8 mouse cellular contexts compared by ENCODE assay signal in the genomic region with DNA sequence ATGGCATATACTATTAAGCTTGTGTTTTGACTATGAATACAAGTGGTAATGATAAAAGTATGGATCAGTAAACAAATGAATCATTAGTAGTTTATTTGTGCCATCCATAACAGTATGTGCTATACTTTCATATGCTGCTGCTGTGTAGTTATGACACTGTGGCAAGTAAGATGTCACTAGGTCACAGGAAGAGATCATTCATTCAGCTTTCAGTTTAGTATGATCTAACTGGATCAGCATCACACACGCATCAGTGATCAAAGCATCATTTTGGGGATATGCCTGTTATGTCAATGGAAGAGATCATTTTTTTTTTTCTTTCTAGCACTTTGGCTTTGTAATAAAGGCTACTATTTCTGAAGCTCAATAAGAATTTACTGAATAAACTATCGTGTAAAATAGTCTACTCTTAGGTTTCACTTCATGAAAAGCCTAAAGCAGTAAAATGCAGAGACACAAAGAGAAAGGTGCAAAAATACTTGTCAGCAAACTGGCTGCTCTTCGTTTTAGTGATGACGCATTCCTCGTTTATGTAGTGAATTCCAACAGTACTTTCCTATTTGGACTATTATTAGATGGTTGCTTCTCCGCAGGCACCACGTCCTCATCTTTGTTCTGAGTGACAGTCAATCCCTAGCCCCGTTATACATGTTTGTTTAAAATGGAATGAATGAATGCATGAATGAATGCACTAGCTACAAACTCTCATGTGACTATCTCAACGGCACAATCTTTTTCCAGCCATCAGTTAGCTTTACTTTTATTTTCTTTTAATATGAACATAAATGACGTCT. TPM values are rescaled to one million over a fixed set of nuclear protein-coding genes. Genes with fewer than 3 reads are reported as not detected.
DNase-seq lines count a peak whose midpoint lies in the region; ATAC-seq and TF ChIP-seq lines count a peak whose summit lies in the region.

No protein-coding gene starts in this region.

- H3K27me3 ChIP-seq in forebrain, embryonic 13.5 days = no peaks in the 10 kb centered on the region
- no peaks in the 10 kb centered on the region for H3K27me3 ChIP-seq in limb, embryonic 15.5 days
- no peaks in the 10 kb centered on the region for H3K27me3 ChIP-seq in stomach, embryonic 15.5 days (replicated peaks)
- no peaks in the 10 kb centered on the region for H3K27me3 ChIP-seq in thymus, adult 2 months (ENCODE audit: control insufficient read depth, insufficient read depth, low read length)

- H3K36me3 ChIP-seq in forebrain, embryonic 13.5 days (ENCODE audit: poor library complexity, severe bottlenecking) = peaks cover 4% of the 10 kb centered on the region; the same call in 1 of the 2 replicates
- 0 out of 2 replicates have a peak, but pooled peaks cover 2% of the 10 kb centered on the region for H3K36me3 ChIP-seq in limb, embryonic 15.5 days
- no peaks in the 10 kb centered on the region for H3K36me3 ChIP-seq in stomach, embryonic 15.5 days
- no peaks in the 10 kb centered on the region for H3K36me3 ChIP-seq in thymus, adult 2 months (ENCODE audit: control insufficient read depth, insufficient read depth, low read length)

- peak overlapping the region; percentile 98 for H3K4me3 ChIP-seq in left cerebral cortex, adult 2 months
- H3K4me3 ChIP-seq in forebrain, embryonic 13.5 days = peak overlapping the region; percentile 87
- peak overlapping the region; percentile 89 for H3K4me3 ChIP-seq in limb, embryonic 15.5 days
- H3K4me3 ChIP-seq in stomach, embryonic 15.5 days (replicated peaks) = peak overlapping the region; percentile 93
- no peak overlapping the region for H3K4me3 ChIP-seq in thymus, adult 2 months (ENCODE audit: control insufficient read depth, insufficient read depth, low read length)

- H3K9me3 ChIP-seq in forebrain, embryonic 13.5 days (replicated peaks) = no peaks in the 10 kb centered on the region
- H3K9me3 ChIP-seq in limb, embryonic 15.5 days = no peaks in the 10 kb centered on the region
- no peaks in the 10 kb centered on the region for H3K9me3 ChIP-seq in stomach, embryonic 15.5 days

- ATAC-seq in forebrain, embryonic 13.5 days = no peak
- ATAC-seq in limb, embryonic 15.5 days (ENCODE audit: insufficient number of reproducible peaks, low FRiP score, low TSS enrichment, low read depth) = no peak
- ATAC-seq in stomach, embryonic 15.5 days (ENCODE audit: insufficient read depth, low FRiP score, low read depth) = no peak

- peak overlapping the region; percentile 96 for H3K27ac ChIP-seq in left cerebral cortex, adult 2 months
- H3K27ac ChIP-seq in forebrain, embryonic 13.5 days = no peak overlapping the region
- H3K27ac ChIP-seq in limb, embryonic 15.5 days = no peak overlapping the region
- no peak overlapping the region for H3K27ac ChIP-seq in stomach, embryonic 15.5 days
- no peak overlapping the region for H3K27ac ChIP-seq in thymus, adult 2 months (ENCODE audit: control insufficient read depth, insufficient read depth, low read length)

- peak overlapping the region; percentile 98 for H3K9ac ChIP-seq in forebrain, embryonic 13.5 days
- no peak overlapping the region for H3K9ac ChIP-seq in limb, embryonic 15.5 days
- H3K9ac ChIP-seq in stomach, embryonic 15.5 days = no peak overlapping the region

- intact Hi-C loops in left cerebral cortex, adult 2 months (cut with DNase I) = no loop called here

- no peak for TF ChIP-seq POLR2A in thymus, adult 2 months (IDR thresholded peaks at IDR 0.05; ENCODE audit: control insufficient read depth, extremely low read depth, insufficient read depth, low read length, poor library complexity)

- peaks cover 27% of the 10 kb centered on the region for H3K4me1 ChIP-seq in forebrain, embryonic 13.5 days
- peaks cover 8% of the 10 kb centered on the region; the same call in 1 of the 2 replicates for H3K4me1 ChIP-seq in limb, embryonic 15.5 days
- peaks cover 11% of the 10 kb centered on the region for H3K4me1 ChIP-seq in stomach, embryonic 15.5 days
- H3K4me1 ChIP-seq in thymus, adult 2 months (replicated peaks; ENCODE audit: control insufficient read depth, insufficient read depth, low read length) = peaks cover 3% of the 10 kb centered on the region

- peak overlapping the region; percentile 62 for H3K4me2 ChIP-seq in forebrain, embryonic 13.5 days
- peak overlapping the region; percentile 49 for H3K4me2 ChIP-seq in limb, embryonic 15.5 days
- peak overlapping the region; percentile 50 for H3K4me2 ChIP-seq in stomach, embryonic 15.5 days

- no peak for TF ChIP-seq CTCF in left cerebral cortex, adult 2 months (IDR thresholded peaks at IDR 0.05)
- no peak for TF ChIP-seq CTCF in thymus, adult 2 months (IDR thresholded peaks at IDR 0.05; ENCODE audit: borderline replicate concordance, control insufficient read depth, extremely low read depth, insufficient read depth, low read length, poor library complexity)

- 27% methylated on average over 10 of the region's 10 CpGs for WGBS in forebrain, embryonic 13.5 days
- 42% methylated on average over 10 of the region's 10 CpGs for WGBS in limb, embryonic 15.5 days
- WGBS in stomach, embryonic 15.5 days = 25% methylated on average over 10 of the region's 10 CpGs
- WGBS in thymus, adult 2 months = 24% methylated on average over 10 of the region's 10 CpGs

- DNase-seq in left cerebral cortex, adult 2 months (ENCODE audit: extremely low spot score in 1 of 2, low spot score in 2 of 2) = no peak
- no peak for DNase-seq in left cerebral cortex, adult 9 months (ENCODE audit: low spot score in 2 of 2)
- peak; percentile 50 for DNase-seq in NIH3T3 (ENCODE audit: low read depth)
- DNase-seq in urinary bladder, postnatal 4 days (ENCODE audit: low spot score in 2 of 2) = no peak
- no peak for DNase-seq in thymus, adult 2 months

RNA-seq across cellular contexts. Expression of a gene that starts 1.3 kb away (rescaled TPM):
- total RNA-seq in left cerebral cortex, adult 2 months (2021) = 10 to 100 TPM; 75.5 to 82.6 TPM
- 46.5 and 51.7 TPM in 2 replicates for polyA plus RNA-seq in forebrain, embryonic 13.5 days (2015; fragmentation: Nextera tagmentation; extraction: Ambion mirVana)
- 25.6 and 28.5 TPM in 2 replicates for polyA plus RNA-seq in limb, embryonic 15.5 days (2015; fragmentation: Nextera tagmentation; extraction: Ambion mirVana)
- 21.4 and 23.3 TPM in 2 replicates for polyA plus RNA-seq in stomach, embryonic 15.5 days (2015; fragmentation: Nextera tagmentation; extraction: Ambion mirVana)
- polyA plus RNA-seq in thymus, adult 2 months (2012; rRNA removed) = 4.4 and 5.7 TPM in 2 replicates

RNA-seq across cellular contexts. Expression of a gene that starts 1.4 kb away (rescaled TPM):
- total RNA-seq in left cerebral cortex, adult 2 months (2021) = 1 to 10 TPM; 2.6 to 2.9 TPM
- polyA plus RNA-seq in forebrain, embryonic 13.5 days (2015; fragmentation: Nextera tagmentation; extraction: Ambion mirVana) = 37.1 TPM in 2 replicates
- 22.6 and 23.1 TPM in 2 replicates for polyA plus RNA-seq in limb, embryonic 15.5 days (2015; fragmentation: Nextera tagmentation; extraction: Ambion mirVana)
- polyA plus RNA-seq in stomach, embryonic 15.5 days (2015; fragmentation: Nextera tagmentation; extraction: Ambion mirVana) = 24.1 and 25.0 TPM in 2 replicates
- polyA plus RNA-seq in thymus, adult 2 months (2012; rRNA removed) = 16.7 and 19.2 TPM in 2 replicates
